8 mouse cellular contexts compared by ENCODE assay signal in genomic region chr9:66974721-66975225, GRCm38 (mm10). TPM values are rescaled to one million over a fixed set of nuclear protein-coding genes. Genes with fewer than 3 reads are reported as not detected.
DNase-seq lines count a peak whose midpoint lies in the region; ATAC-seq and TF ChIP-seq lines count a peak whose summit lies in the region.

No protein-coding gene starts in this region.

- no peak for TF ChIP-seq EP300 in stomach, postnatal 0 days (optimal IDR thresholded peaks at IDR 0.05)

- peak; percentile 76 for ATAC-seq in erythroid progenitor cell, adult 5-6 weeks (replicated peaks; ENCODE audit: low FRiP score, poor library complexity, severe bottlenecking)
- ATAC-seq in heart, embryonic 13.5 days (ENCODE audit: extremely low read depth, insufficient number of reproducible peaks, low FRiP score, low TSS enrichment): peak; percentile 86
- ATAC-seq in kidney, postnatal 0 days (replicated peaks; ENCODE audit: low FRiP score, low read depth): peak; percentile 94
- ATAC-seq in liver, embryonic 15.5 days (ENCODE audit: insufficient read depth): peak; percentile 81
- peak; percentile 79 for ATAC-seq in neural tube, embryonic 11.5 days (ENCODE audit: insufficient read depth, low FRiP score, low TSS enrichment)
- ATAC-seq in stomach, postnatal 0 days (ENCODE audit: low FRiP score, low TSS enrichment): peak; percentile 78

- TF ChIP-seq CTCF in kidney, postnatal 0 days (IDR thresholded peaks at IDR 0.05; ENCODE audit: low read depth): peak; percentile 36; the same call in 1 of the 2 replicates
- TF ChIP-seq CTCF in stomach, postnatal 0 days (IDR thresholded peaks at IDR 0.05; ENCODE audit: low read depth): peak; percentile 22

- no peaks in the 10 kb centered on the region for H3K27me3 ChIP-seq in heart, embryonic 13.5 days (replicated peaks)
- H3K27me3 ChIP-seq in kidney, postnatal 0 days (ENCODE audit: insufficient read depth, low read length): no peaks in the 10 kb centered on the region
- H3K27me3 ChIP-seq in liver, embryonic 15.5 days: no peaks in the 10 kb centered on the region; the same call in 1 of the 2 replicates
- H3K27me3 ChIP-seq in neural tube, embryonic 11.5 days (ENCODE audit: control insufficient read depth, insufficient read depth, low read length): no peaks in the 10 kb centered on the region
- no peaks in the 10 kb centered on the region for H3K27me3 ChIP-seq in stomach, postnatal 0 days (ENCODE audit: control insufficient read depth, insufficient read depth, low read length)

- peak overlapping the region; percentile 90 for H3K27ac ChIP-seq in heart, embryonic 13.5 days (replicated peaks)
- H3K27ac ChIP-seq in kidney, postnatal 0 days: peak overlapping the region; percentile 99
- peak overlapping the region; percentile 81 for H3K27ac ChIP-seq in liver, embryonic 15.5 days (replicated peaks)
- peak overlapping the region; percentile 90 for H3K27ac ChIP-seq in neural tube, embryonic 11.5 days (ENCODE audit: low read depth, low read length)
- H3K27ac ChIP-seq in stomach, postnatal 0 days (replicated peaks): peak overlapping the region; percentile 92

- WGBS in heart, embryonic 13.5 days: under 1% methylated on average over 41 of the region's 41 CpGs
- WGBS in kidney, postnatal 0 days: under 1% methylated on average over 41 of the region's 41 CpGs
- WGBS in liver, embryonic 15.5 days (ENCODE audit: insufficient replicate concordance): under 1% methylated on average over 39 of the region's 41 CpGs
- WGBS in neural tube, embryonic 11.5 days: under 1% methylated on average over 41 of the region's 41 CpGs
- under 1% methylated on average over 40 of the region's 41 CpGs for WGBS in stomach, postnatal 0 days

- peak overlapping the region; percentile 82 for H3K9ac ChIP-seq in heart, embryonic 13.5 days
- peak overlapping the region; percentile 86 for H3K9ac ChIP-seq in kidney, postnatal 0 days (ENCODE audit: low read depth, low read length)
- peak overlapping the region; percentile 71 for H3K9ac ChIP-seq in liver, embryonic 15.5 days
- H3K9ac ChIP-seq in neural tube, embryonic 11.5 days (ENCODE audit: low read length): peak overlapping the region; percentile 69
- H3K9ac ChIP-seq in stomach, postnatal 0 days (ENCODE audit: low read length): peak overlapping the region; percentile 81

- peak overlapping the region; percentile 77 for H3K4me2 ChIP-seq in heart, embryonic 13.5 days
- H3K4me2 ChIP-seq in kidney, postnatal 0 days (ENCODE audit: low read length): peak overlapping the region; percentile 78
- peak overlapping the region; percentile 91 for H3K4me2 ChIP-seq in liver, embryonic 15.5 days
- peak overlapping the region; percentile 62 for H3K4me2 ChIP-seq in neural tube, embryonic 11.5 days (ENCODE audit: low read depth)
- peak overlapping the region; percentile 80 for H3K4me2 ChIP-seq in stomach, postnatal 0 days (replicated peaks; ENCODE audit: low read depth)

- no peaks in the 10 kb centered on the region for H3K9me3 ChIP-seq in heart, embryonic 13.5 days
- no peaks in the 10 kb centered on the region for H3K9me3 ChIP-seq in kidney, postnatal 0 days (replicated peaks; ENCODE audit: low read length)
- H3K9me3 ChIP-seq in liver, embryonic 15.5 days (replicated peaks): no peaks in the 10 kb centered on the region
- no peaks in the 10 kb centered on the region for H3K9me3 ChIP-seq in neural tube, embryonic 11.5 days (ENCODE audit: control insufficient read depth, low read length)
- H3K9me3 ChIP-seq in stomach, postnatal 0 days (ENCODE audit: control insufficient read depth, low read length): no peaks in the 10 kb centered on the region

- peak overlapping the region; percentile 84 for H3K4me3 ChIP-seq in heart, embryonic 13.5 days
- H3K4me3 ChIP-seq in kidney, postnatal 0 days (replicated peaks; ENCODE audit: low read depth, low read length): peak overlapping the region; percentile 94
- H3K4me3 ChIP-seq in liver, embryonic 15.5 days (replicated peaks): peak overlapping the region; percentile 69
- H3K4me3 ChIP-seq in neural tube, embryonic 11.5 days (ENCODE audit: low read depth, low read length): peak overlapping the region; percentile 89
- H3K4me3 ChIP-seq in stomach, postnatal 0 days (ENCODE audit: low read depth, low read length): peak overlapping the region; percentile 92

- peaks cover 4% of the 10 kb centered on the region for H3K4me1 ChIP-seq in heart, embryonic 13.5 days
- no peaks in the 10 kb centered on the region for H3K4me1 ChIP-seq in kidney, postnatal 0 days (replicated peaks; ENCODE audit: insufficient read depth, low read length)
- peaks cover 19% of the 10 kb centered on the region for H3K4me1 ChIP-seq in liver, embryonic 15.5 days (replicated peaks)
- no peaks in the 10 kb centered on the region for H3K4me1 ChIP-seq in neural tube, embryonic 11.5 days (ENCODE audit: control insufficient read depth, insufficient read depth, low read length)
- no peaks in the 10 kb centered on the region for H3K4me1 ChIP-seq in stomach, postnatal 0 days (replicated peaks; ENCODE audit: control insufficient read depth, insufficient read depth)

- peaks cover 17% of the 10 kb centered on the region for H3K36me3 ChIP-seq in heart, embryonic 13.5 days
- peaks cover 6% of the 10 kb centered on the region; the same call in 1 of the 2 replicates for H3K36me3 ChIP-seq in kidney, postnatal 0 days (ENCODE audit: insufficient read depth, low read length)
- H3K36me3 ChIP-seq in liver, embryonic 15.5 days (replicated peaks): peaks cover 3% of the 10 kb centered on the region; the same call in 1 of the 2 replicates
- H3K36me3 ChIP-seq in neural tube, embryonic 11.5 days (ENCODE audit: control insufficient read depth, insufficient read depth, low read length): no peaks in the 10 kb centered on the region
- 0 out of 2 replicates have a peak, but pooled peaks cover under 1% of the 10 kb centered on the region for H3K36me3 ChIP-seq in stomach, postnatal 0 days (ENCODE audit: control insufficient read depth, insufficient read depth, low read length)

- peak; percentile 85 for DNase-seq in ES-CJ7 (ENCODE audit: low read depth, low spot score)
- DNase-seq in c-Kit-negative CD71-positive TER-119-positive erythroid progenitor cells, embryonic 14.5 days (ENCODE audit: low read depth, low spot score): peak; percentile 47
- DNase-seq in kidney, postnatal 0 days (ENCODE audit: low spot score): peak; percentile 89
- peak; percentile 82 for DNase-seq in neural tube, embryonic 11.5 days (ENCODE audit: low spot score)
- DNase-seq in stomach, postnatal 0 days (ENCODE audit: low spot score): peak; percentile 73

RNA-seq across cellular contexts. Expression of gene Lactb, which starts 0.5 kb away (rescaled TPM):
- total RNA-seq in erythroid progenitor cell, adult 5-6 weeks (2015; ENCODE audit: low replicate concordance): 8.8 and 18.7 TPM in 2 replicates
- 7.7 and 12.5 TPM in 2 replicates for total RNA-seq in erythroid progenitor cell, adult 5-6 weeks (2017; ENCODE audit: low replicate concordance)
- polyA plus RNA-seq in heart, embryonic 13.5 days (2015; fragmentation: Nextera tagmentation; extraction: Ambion mirVana): 6.2 and 7.0 TPM in 2 replicates
- polyA plus RNA-seq in kidney, postnatal 0 days (2015; fragmentation: Nextera tagmentation; extraction: Ambion mirVana): 29.2 and 33.6 TPM in 2 replicates
- polyA plus RNA-seq in liver, embryonic 15.5 days (2015; fragmentation: Nextera tagmentation; extraction: Ambion mirVana): 4.7 and 4.8 TPM in 2 replicates
- polyA plus RNA-seq in neural tube, embryonic 11.5 days (2014; fragmentation: Nextera tagmentation; extraction: Ambion mirVana): 11.7 and 11.9 TPM in 2 replicates
- polyA plus RNA-seq in stomach, postnatal 0 days (2015; fragmentation: Nextera tagmentation; extraction: Ambion mirVana): 11.8 and 12.2 TPM in 2 replicates

RNA-seq across cellular contexts. Expression of gene Rps27l, which starts 28.9 kb away (rescaled TPM):
- 98.9 and 165 TPM in 2 replicates for total RNA-seq in erythroid progenitor cell, adult 5-6 weeks (2015; ENCODE audit: low replicate concordance)
- 37.9 and 53.8 TPM in 2 replicates for total RNA-seq in erythroid progenitor cell, adult 5-6 weeks (2017; ENCODE audit: low replicate concordance)
- polyA plus RNA-seq in heart, embryonic 13.5 days (2015; fragmentation: Nextera tagmentation; extraction: Ambion mirVana): 523 and 569 TPM in 2 replicates
- polyA plus RNA-seq in kidney, postnatal 0 days (2015; fragmentation: Nextera tagmentation; extraction: Ambion mirVana): 811 and 895 TPM in 2 replicates
- polyA plus RNA-seq in liver, embryonic 15.5 days (2015; fragmentation: Nextera tagmentation; extraction: Ambion mirVana): 368 and 453 TPM in 2 replicates
- polyA plus RNA-seq in neural tube, embryonic 11.5 days (2014; fragmentation: Nextera tagmentation; extraction: Ambion mirVana): 583 and 637 TPM in 2 replicates
- 768 and 843 TPM in 2 replicates for polyA plus RNA-seq in stomach, postnatal 0 days (2015; fragmentation: Nextera tagmentation; extraction: Ambion mirVana)

RNA-seq across cellular contexts. Expression of gene Rab8b, which starts 55.3 kb away (rescaled TPM):
- total RNA-seq in erythroid progenitor cell, adult 5-6 weeks (2015; ENCODE audit: low replicate concordance): 98.7 and 104 TPM in 2 replicates
- total RNA-seq in erythroid progenitor cell, adult 5-6 weeks (2017; ENCODE audit: low replicate concordance): 113 and 121 TPM in 2 replicates
- 15.1 and 17.1 TPM in 2 replicates for polyA plus RNA-seq in heart, embryonic 13.5 days (2015; fragmentation: Nextera tagmentation; extraction: Ambion mirVana)
- polyA plus RNA-seq in kidney, postnatal 0 days (2015; fragmentation: Nextera tagmentation; extraction: Ambion mirVana): 9.3 and 10.9 TPM in 2 replicates
- polyA plus RNA-seq in liver, embryonic 15.5 days (2015; fragmentation: Nextera tagmentation; extraction: Ambion mirVana): 28.9 and 29.2 TPM in 2 replicates
- 24.5 and 26.9 TPM in 2 replicates for polyA plus RNA-seq in neural tube, embryonic 11.5 days (2014; fragmentation: Nextera tagmentation; extraction: Ambion mirVana)
- polyA plus RNA-seq in stomach, postnatal 0 days (2015; fragmentation: Nextera tagmentation; extraction: Ambion mirVana): 9.2 and 9.4 TPM in 2 replicates

Comparison
In these comparisons a context has a peak if more than half of its experiments do, and no peak if none do; other contexts are left out.
1. Peak in every context shown above with its lines: DNase-seq, ATAC-seq, H3K4me3 ChIP-seq and H3K27ac ChIP-seq.